Mouse (Mus musculus): Measurements from ENCODE around the gene Lrrc51.
A peak's percentile ranks its signal among the peaks of the same experiment; 100 is the strongest.
"Not testable (repeated sequence)": the region's sequence is repeated elsewhere in the genome, so short reads cannot be mapped to it uniquely, and the experiment has no call there.

Gene Lrrc51

DNA sequence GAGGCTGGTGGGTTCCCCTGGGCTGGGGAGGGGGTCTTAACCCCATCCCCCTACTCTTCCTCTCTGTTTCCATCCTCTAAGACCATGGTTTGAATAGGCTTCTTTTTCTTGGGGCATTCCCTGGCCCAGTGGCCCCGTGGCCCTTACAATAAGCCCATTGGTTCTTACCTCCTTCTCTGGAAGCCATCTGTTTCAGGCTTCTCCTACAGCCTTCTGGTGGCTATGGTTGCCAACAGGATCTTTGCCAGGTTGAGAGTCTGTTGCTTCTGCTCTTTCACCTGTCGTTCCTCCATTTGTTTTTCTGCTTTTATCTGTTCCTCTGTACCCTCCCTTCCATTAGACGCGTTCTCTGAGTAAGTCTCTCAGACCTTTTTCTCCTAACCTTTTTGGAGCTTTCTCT is 3.9 kb upstream of the Lrrc51 start:
- no peak for DNase-seq (ENCODE audit: low spot score)

DNA sequence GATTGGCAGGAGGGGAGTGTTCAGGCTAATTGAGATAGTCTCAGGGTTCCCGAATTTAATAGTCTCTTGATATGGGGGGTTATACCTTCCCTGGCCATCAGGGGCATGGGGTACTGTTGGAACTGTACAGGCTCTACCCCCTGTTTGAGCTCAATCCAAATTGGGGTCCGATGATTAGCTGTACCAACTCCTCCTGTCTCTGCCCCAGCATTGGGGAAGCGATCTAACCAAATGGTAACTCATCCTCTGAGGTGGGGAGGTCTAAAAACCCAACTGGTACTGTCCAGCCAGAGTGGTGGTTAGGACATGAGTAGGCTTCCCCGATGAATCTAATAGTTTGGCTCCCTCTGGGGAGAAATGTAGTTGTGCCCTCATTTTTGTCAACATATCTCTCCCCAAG is 3.3 kb upstream of the Lrrc51 start:
- DNase-seq (ENCODE audit: low spot score): no peak

DNA sequence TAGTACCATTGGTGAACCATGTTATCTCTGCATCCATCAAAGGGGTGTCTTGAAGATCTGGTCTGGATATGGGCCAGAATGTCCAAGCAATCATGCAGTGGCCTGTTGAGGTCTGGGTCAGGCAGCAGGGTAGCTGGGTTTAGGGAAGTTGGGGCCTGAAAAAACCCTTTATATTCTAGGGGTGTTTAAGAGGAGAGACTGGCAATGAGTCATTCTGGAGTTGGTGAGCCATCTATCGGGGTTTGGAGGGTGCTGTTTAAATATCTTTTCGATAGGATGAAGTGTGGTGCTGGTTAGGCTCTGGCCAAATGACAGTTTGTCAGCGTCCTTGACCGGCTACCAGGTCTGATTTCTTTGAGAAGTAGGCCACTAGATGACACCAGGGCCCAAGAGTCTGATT is 2.3 kb upstream of the Lrrc51 start:
- DNase-seq (ENCODE audit: low spot score): no peak

DNA sequence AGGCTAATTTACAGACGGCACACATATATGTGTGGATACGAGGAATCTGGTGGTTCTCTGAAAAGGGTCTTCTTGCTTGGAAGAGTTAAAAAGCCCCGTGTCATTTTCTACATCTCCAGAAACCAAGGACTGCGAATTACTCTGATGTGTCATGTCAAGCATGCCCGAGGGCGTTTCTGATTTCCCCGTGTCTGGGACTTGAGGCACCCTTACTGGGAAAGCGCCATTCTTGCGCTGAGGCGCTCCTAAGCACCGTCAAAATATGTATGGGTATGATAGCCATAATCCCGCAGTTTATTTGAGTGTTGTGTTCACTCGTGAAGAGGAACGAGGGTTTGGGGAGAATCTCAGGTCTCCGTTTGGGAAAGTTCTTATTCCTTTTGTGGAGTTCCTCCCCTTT is 395 bp downstream of the Lrrc51 start:
- DNase-seq (ENCODE audit: low spot score): no peak

DNA sequence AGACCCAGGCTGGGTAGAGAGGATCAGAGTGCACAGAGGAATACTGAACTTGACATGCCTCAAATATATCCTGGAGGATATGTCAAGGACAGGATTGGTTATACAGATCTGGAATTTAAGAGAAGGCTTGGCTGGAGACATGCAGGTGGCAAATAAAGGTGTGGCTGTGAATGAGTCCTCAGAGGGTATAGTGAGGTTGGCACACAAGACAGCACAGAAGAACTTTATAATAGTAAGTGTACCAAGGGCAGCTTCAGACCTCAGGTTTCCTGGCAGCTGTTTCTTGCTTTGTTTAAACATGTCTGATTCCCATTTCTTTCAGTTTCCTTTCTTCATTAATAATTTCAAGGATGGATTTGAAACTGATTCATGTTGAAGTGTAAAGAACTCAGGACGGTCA is 1.1 kb downstream of the Lrrc51 start:
- no peak for DNase-seq (ENCODE audit: low spot score)

DNA sequence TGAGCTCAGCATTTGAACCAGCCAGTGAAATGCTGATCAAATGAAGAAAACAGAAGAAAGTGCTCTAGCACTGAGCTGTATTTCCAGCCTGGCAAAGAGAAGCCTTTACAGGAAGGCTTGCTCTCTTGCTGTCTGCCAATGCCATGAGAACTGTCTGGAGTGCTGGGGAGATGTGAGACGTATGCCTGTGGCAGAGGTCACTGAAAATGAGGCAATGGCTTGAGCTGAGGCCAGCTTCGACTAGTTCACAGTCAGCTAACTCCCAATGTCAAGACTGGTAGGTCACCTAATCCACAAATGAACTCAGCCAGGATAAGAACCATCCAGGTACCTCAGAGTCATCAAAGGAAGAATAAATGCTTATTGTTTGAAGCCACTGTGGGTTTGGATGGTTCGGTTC is 5.6 kb downstream of the Lrrc51 start:
- peak; percentile 85 for DNase-seq (ENCODE audit: low spot score)

DNA sequence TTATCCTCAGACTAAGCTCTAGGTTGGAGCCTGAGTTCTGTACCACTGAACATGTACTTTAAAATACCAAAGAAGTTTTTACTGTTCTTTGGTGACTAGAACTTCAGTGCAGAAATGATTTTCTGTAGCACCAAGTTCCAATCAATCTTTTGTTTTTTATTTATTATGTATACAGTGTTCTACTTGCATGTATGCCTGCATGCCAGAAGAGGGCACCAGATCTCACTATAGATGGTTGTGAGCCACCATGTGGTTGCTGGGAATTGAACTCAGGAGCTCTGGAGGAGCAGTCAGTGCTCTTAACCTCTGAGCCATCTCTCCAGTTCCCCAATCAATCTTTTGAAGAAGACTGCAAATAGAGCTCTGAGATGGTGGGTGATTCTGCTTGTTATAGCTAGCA is 7.8 kb downstream of the Lrrc51 start:
- not testable (repeated sequence) for DNase-seq (ENCODE audit: low spot score)

DNA sequence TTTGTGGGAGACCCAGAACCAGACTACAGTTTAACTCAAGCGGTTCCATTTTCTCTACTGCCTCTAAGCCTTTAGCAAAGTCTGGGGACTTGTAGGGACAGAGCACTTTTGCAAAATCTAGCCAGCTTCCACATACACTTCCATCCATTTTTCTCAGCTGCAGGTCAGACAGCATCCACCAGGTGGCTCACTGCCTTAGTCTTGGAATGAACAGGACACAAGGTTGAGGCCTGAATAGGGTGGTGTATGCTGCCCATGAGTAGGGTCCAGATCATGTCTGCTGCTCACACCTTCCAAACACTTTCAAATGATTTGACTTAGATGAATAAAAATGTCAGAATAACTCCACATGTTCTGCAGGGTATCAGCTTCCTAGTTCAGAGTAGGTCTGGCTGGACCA is 15.6 kb downstream of the Lrrc51 start:
- peak; percentile 77 for DNase-seq (ENCODE audit: low spot score)

DNA sequence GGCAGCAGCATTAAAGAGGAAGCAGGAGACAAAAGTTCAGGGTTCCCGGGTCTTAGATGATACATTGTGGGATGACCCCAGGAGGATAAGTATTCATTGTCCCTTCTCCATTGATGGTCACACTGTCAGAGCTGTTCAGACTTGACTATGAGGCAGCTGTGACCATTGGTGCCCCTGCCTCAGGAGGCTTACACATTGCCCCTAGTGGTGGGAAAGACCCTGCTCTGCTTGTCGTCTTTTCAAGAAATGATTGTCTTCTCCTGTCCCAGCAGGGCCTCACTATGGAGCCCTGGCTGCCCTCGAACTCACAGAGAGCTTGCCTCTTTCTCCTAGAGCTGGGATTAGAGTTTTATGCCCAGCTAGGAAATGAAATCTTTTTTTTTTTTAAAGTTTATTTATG is 21.7 kb downstream of the Lrrc51 start:
- no peak for DNase-seq (ENCODE audit: low spot score)

DNA sequence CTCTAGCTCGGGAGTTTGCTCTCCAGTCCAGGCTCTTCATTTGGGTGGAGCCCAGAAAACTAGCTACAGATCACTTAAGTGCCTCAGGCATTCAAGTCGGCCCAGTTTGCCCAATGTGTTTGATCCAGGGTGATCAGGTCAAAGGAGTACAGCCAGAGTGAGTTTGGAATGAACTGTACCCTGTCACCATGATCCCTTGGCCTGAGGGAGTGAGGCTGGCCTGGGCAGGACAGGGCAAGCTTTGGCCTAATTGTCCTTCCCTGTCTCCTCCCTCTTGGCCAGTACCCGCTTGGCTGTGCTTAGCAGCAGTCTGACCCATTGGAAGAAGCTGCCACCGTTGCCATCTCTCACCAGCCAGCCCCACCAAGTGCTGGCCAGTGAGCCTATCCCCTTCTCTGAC is 23.6 kb downstream of the Lrrc51 start:
- peak; percentile 75 for DNase-seq (ENCODE audit: low spot score)

DNA sequence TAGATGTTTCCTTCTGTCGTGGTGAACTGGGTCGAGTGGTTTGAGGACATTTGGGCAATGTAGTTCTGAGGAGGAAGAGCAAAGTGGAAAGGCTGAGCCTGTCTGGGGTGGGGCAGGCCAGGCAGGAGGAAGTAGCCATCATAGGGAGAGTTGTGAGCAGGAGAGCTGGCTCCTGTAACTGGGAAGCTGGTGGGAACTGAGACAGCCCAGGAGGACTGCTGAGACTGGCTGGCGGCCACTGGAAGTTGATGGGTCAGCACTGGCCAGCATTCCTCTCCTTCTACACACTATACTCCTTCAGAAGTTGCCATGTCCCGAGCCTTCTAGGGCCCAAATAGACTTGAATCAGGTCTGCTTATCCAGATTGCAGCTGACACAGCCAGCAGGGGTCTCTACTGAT is 25.3 kb downstream of the Lrrc51 start:
- DNase-seq (ENCODE audit: low spot score): no peak

DNA sequence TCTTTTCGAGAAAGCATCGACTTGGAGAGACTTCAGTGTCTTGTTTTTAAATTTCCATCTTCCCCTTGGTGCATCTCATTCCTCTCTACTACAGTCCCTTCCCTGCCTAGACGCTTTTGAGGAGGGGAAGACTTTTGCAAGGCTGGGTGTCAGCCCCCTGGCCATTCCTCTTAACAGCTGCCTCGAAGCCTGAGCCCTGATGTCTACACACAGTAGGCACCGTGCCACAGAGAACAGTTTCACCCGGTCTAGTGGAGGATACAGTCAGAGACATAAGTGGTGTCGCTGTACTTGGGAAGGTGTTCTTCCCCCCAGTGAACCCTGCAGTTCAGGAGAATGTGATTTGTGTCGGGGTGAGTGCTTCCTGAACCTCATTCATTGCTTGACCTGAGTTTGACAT is 27.0 kb downstream of the Lrrc51 start:
- peak; percentile 64 for DNase-seq (ENCODE audit: low spot score)

DNA sequence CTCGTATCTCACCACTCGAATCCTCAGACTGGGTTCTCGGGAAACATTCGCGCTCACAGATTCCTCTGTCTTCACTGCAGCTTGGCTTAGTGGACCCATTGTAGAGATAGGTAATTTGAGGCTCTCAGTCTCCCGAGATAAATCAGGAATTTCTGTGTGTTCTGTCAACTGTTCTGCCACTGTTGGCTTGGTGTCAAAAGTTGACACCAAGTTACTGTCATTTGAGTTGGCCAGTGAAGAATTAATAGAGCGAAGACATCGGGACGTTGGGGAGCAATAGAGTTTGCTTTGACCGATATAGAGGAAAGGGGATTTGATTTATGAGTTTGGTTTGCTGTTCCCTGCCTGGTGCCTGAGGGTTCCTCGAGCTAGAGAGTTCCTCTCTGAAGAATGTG is 27.4 kb downstream of the Lrrc51 start, which contains the start of gene Tomt:
TSS of gene Tomt (minus strand) at position 73 of the 395 bp plus-strand sequence.
- DNase-seq (ENCODE audit: low spot score): peak; percentile 53

DNA sequence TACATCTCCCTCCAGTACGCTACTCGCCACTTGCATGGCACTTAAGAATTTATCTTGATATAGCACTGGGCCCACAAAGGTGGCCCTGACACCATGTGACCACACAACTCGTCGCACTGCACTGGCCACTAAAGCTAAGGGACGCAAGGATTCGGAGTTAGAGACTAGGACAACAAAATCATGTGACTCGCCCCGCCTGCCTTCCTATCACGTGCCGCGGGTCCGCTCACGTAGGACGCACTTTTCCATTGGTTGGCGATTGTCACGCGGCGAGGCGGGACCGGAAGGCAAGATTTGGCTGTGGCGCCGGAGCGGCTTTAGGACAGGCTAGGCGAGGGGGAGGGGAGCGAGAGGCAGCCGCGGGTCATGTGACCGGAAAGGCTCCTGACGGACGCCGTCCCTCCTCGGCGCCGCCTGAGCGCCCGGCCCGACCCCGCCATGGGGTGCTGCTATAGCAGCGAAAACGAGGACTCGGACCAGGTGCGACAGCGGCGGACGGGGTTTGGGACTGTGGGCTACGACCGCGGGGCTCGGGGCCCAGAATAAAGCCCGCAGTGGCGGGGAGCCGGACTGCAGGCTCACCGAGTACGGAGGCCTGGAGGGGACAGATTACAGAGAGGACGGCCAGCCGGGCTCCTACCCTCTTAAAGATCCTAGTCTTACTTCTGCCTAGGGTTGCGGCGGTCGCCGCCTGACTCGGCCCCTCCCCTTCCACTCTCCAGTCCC is 28.0 kb downstream of the Lrrc51 start, which contains the start of gene Lamtor1:
TSS of gene Lamtor1 (plus strand) at position 344 of the 726 bp plus-strand sequence.
- peak; percentile 98 for DNase-seq (ENCODE audit: low spot score)

DNA sequence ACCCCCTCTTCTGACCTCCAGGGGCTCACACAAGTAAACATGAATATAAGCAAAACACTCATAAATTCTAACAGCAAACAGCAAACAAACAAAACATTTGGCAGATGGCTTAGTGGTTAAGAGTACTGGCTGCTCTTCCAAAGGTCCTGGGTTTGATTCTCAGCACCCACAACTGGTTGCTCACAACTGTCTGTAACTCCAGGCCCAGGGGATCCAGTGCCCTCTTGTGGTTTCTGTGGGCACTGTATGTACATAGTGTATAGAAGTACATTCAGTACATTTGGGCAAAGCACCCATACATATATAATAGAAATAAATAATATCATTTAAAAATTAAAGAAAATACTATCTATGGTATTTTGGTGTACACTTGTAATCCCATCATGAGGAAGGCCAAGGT is 30.8 kb downstream of the Lrrc51 start:
- DNase-seq (ENCODE audit: low spot score): no peak

DNA sequence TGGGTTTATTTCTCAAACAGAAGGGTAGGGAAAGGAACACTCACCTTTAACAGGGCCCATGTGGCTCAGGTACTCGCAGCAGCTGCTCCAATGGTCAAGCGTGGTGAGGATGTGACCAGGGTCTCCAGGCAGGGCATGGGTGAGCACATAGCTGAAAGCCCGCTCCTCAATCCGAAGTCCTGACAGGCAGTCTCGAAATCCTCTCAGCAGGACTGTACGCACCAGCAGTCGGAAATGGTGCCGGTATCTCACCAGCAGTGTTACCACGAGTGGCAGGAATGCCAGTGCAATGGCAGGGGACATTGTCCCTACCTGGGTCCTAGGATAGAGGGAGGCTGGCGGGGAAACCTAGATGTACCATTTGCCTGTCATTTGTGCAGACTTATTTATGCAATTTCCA is 31.7 kb downstream of the Lrrc51 start:
- DNase-seq (ENCODE audit: low spot score): no peak

DNA sequence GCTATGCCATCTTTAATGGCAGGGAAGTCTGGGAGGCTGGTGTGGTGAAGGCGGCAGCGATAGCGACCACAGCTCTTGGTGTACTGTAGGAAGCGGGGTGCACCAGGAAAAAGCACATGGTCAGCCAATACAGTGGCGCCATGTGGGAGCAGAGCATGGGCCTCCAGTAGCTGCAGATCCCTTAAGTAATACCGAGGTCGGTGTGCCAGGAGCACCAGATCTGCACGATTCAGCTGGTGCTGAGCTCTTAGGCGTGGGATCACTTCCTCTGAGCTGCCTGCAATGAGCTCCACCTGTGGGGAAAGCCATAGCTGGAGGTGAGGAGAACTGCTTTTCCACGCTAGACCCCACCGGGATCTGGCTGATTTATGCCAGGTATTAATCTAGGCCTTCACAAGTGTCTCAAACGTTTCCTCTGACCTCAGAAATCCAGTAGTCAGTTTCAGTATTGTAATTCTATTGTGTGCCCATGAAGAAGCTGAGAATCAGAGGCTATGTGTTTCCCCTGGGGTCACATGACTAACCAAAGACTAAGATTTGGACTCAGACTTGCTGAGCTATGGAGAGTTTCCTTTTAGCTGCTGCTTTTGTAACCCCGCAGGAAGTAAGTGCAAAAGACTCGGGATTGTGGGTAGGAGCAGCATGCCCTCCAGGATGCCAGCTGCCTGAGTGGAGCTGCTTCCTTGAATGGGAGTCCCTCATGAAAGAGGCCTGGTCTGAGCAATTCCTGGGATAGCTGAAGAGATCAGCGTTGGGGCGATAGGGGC is 33.2 kb downstream of the Lrrc51 start:
- DNase-seq (ENCODE audit: low spot score): no peak

DNA sequence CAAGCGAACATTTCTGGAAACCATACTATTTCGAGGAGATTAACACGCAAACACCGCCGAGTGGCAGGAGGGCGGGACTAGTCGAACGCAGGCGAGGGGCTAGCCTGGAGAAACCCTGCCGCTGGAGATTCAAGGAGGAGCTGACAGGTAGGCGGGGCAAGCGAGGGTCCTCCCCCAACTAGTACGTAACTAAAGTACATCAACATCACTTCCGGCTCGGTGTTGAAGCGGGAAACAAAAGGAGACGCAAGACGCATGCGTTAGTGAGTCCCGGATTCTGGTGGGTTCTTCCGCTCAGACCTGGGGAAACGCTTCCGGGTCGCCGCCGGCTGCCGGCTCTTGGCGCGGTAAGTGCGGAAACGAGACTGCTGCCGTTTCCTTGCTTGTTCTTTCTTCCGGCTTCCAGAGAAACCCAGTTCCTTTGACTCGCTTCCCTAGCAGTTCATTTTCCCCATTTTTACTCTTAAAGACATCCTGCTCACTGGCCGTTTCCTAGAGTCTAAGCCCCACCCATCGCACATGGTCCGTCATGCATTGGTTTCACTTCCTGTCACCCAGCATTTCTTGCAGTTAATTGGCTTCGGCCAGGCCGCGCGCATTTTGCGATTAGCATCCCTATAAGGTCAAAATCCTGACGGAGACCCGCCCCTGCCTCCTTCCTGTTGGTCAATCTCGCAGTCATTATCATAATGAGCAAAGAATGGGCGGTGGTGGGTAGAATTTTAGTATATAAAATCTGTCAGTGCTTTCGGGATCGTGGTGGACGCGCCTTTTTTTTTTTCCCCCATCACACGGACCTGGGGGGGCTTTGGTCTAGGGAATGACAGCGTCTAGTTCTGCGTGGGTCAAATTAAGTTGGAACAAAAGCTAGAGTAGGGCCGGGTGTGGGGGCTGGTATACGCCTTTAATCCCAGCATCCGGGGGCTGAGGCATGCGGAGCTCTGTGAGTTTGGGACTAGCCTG is 37.3 kb downstream of the Lrrc51 start:
- peak; percentile 97 for DNase-seq (ENCODE audit: low spot score)

DNA sequence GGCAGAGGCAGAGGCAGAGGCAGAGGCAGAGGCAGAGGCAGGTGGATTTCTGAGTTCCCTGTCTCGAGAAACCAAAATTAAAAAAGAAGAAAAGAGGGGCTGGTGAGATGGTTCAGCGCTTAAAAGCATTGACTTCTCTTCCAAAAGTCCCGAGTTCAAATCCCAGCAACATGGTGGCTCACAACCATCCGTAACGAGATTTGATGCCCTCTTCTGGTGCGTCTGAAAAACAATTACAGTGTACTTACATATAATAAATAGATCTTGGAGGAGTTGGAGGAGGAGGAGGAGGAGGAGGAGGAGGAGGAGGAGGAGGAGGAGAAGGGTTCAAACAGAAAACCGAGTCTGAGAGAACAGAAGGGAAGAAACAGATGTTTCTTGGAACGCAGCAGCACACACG is 38.0 kb downstream of the Lrrc51 start:
- no peak for DNase-seq (ENCODE audit: low spot score)

DNA sequence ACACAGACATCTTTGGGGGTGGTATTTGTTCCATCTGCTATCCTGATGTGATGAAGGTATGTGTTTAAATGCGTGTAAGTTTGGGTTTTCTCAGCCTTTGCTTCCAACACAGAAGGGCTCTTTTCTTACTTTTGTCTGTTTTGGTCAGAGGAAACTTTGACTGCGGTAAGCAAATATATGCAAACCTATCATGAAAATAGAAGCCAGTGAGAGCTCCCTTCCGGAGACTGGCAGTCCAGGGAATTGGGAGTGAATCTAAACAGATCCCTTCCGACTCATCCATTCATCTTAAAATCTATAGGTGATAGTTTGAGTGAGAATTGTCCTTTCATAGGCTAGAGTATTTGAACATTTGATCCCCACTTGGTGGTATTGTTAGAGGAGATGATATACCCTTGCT is 45.2 kb downstream of the Lrrc51 start:
- DNase-seq (ENCODE audit: low spot score): no peak

DNA sequence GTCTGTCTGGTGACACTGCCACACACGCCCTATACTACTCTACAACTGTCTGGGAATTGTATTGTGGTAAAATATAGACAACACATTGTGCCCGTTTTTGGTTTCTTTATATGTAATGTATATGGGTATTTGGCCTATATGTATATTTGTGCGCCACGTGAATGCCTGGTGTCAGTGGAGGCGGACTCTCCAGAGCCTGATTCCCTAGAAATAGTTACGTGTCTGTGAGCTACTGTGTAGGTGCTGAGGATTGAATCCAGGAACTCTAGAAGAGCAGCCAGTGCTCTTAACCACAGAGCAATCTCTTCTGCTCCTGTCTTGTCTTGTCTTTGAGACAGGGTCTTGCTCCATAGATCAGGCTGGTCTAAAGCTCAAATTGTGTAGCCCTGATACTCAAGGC is 47.4 kb downstream of the Lrrc51 start:
- no peak for DNase-seq (ENCODE audit: low spot score)

DNA sequence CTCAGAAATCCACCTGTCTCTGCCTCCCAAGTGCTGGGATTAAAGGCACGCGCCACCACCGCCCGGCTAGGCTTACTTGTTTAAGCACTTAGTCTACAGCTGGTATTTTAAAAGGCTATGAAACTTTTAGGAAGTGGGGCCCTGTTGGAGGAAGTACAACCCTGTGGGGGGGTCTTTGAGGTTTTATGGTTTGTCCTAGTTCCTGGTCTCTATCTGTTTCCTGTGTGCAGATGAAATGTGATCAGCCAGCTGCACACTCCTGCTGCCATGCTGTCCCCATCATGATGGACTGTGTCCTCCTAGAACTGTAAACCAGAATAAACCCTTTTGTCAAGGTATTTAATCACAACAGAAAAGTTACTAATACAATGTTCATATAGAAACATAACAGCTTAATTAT is 49.5 kb downstream of the Lrrc51 start:
- DNase-seq (ENCODE audit: low spot score): no peak

Measured in adipocyte (in vitro differentiated cells).